Mouse (Mus musculus): ENCODE measurements around the gene Dnajb4.

Gene Dnajb4

DNA sequence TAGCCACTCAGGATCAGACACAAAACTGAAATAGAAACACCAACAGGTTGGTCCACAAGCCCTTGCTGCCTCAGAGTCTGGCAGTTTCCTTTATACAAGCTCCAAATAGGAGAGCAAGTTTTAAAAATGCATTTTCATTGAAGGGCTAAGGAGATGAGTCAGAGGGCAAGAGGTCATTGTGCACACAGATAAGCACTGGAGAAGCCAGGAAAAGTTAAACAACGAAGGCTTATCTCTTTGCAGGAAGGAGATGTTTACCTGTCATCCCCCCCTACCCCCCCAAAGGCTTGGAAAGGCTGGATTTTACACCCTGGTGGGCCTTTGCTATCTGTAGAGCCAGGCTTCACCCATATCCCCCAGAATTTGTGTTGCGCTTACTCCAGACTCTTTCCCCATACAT lies 38.9 kb downstream of the Dnajb4 start:
- no peak for DNase-seq

GRCm38 (mm10) chr3:152170407-152170806 lies 39.7 kb downstream of the Dnajb4 start:
- no peak for DNase-seq

- no peak for DNase-seq
These were observed 42.1 kb downstream of the Dnajb4 start for GRCm38 (mm10) chr3:152168007-152168406.

- no peak for DNase-seq
These were observed 43.2 kb downstream of the Dnajb4 start for GRCm38 (mm10) chr3:152166699-152167451.

GRCm38 (mm10) chr3:152166099-152166423 lies 44.0 kb downstream of the Dnajb4 start, which contains the start of gene Gipc2:
Gipc2 (minus strand) TSS chr3:152166230.
- DNase-seq = no peak

DNA sequence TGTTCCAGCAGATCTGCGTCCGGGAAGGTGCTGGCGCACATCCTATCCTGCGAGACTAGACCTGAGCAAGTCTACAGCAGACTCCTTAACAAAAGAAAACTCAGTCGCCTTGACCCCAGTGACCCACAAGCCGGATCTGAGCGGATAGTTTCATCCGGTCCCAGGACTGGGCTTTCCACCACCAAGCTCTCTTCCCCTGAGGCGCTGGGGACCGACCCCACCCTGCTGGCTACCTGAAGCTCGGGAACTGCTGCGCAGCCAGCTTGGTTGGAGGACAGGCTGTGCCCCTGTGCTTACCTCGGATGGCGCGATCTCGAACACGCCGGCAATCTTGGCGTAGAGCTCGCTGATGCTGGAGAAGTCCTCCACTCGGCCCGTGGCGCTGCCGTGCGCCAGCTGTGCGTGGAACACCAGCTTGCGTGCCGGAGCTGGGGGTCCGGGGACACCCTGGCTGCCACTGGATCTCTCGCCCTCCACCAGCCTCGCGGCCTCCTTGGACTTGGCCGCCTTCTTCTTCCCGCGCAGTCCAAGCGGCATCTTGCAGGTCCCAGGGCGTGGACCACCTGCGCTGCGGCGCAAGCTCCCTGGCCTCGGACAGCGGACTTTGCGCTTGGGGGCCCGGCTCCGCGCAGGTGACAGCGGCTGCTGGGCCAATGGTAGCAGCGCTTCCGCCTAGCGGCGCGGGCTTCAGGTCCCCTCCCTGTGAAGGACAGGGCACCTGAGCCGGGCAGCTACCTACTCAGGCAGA lies 44.6 kb downstream of the Dnajb4 start:
- DNase-seq = peak; percentile 72 to 81

DNA sequence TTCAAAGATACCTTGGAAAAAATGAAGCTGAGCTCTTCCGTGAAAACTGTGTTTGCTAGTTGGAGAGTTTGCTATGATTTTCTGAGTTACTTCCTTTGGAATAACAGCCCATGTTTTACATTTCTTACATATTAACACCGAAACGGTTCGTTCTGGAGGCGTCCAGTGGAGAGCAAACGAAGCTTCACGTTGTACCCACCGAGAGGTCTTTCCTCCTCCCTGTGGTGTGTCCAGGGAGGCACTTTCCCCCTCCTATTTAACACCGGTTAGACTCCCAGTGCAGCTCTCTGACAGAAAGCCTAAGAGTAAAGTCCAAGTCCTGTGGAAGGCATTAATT lies 45.1 kb downstream of the Dnajb4 start:
- no peak for DNase-seq

- DNase-seq = no peak
These were observed 46.8 kb downstream of the Dnajb4 start for GRCm38 (mm10) chr3:152163320-152163719.

GRCm38 (mm10) chr3:152160607-152161006 lies 49.5 kb downstream of the Dnajb4 start:
- peak in 1 of 2 experiments; percentile 35 for DNase-seq

DNA sequence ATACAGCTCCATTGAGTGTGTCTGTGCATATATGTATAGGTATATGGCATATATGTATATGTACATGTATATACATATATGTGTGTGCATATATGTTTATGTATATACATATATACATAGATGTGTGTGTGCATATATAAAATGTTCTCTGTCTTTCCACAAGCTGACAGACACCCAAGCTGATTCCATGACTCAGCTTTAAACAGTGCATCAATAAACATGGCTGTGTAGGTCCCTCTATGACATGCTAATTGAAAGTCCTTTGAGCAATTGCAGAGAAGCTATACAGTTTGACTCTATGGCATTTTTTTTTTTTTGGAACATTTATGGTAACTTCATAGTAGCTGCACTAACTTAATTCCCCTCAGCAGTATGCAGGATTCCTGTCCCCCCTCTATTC lies 50.8 kb downstream of the Dnajb4 start:
- no peak for DNase-seq

- DNase-seq = peak; percentile 64 to 73
These were observed 51.5 kb downstream of the Dnajb4 start for GRCm38 (mm10) chr3:152158344-152159291.

GRCm38 (mm10) chr3:152156816-152157496 lies 53.1 kb downstream of the Dnajb4 start:
- peak; percentile 79 to 83 for DNase-seq

GRCm38 (mm10) chr3:152155296-152155948 lies 54.7 kb downstream of the Dnajb4 start:
- no peak for DNase-seq

GRCm38 (mm10) chr3:152154095-152154494 lies 56.0 kb downstream of the Dnajb4 start:
- DNase-seq = no peak

GRCm38 (mm10) chr3:152153152-152153551 lies 57.0 kb downstream of the Dnajb4 start:
- DNase-seq = no peak

DNA sequence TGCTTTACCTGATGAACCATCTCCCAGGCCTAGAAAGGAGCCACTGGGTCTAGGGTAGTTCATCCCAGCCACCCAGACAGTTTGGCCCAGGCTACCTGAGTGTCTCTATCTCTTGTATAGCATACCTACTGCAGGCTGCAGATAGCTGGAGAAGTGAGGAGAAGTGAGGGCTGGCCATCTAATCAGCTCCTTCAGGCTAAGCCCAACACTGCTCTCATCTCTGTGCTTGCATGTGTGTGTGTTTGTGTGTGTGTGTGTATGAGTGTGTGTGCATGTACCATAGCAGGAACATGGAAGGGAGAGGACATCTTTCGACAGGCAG lies 57.7 kb downstream of the Dnajb4 start:
- no peak for DNase-seq

DNA sequence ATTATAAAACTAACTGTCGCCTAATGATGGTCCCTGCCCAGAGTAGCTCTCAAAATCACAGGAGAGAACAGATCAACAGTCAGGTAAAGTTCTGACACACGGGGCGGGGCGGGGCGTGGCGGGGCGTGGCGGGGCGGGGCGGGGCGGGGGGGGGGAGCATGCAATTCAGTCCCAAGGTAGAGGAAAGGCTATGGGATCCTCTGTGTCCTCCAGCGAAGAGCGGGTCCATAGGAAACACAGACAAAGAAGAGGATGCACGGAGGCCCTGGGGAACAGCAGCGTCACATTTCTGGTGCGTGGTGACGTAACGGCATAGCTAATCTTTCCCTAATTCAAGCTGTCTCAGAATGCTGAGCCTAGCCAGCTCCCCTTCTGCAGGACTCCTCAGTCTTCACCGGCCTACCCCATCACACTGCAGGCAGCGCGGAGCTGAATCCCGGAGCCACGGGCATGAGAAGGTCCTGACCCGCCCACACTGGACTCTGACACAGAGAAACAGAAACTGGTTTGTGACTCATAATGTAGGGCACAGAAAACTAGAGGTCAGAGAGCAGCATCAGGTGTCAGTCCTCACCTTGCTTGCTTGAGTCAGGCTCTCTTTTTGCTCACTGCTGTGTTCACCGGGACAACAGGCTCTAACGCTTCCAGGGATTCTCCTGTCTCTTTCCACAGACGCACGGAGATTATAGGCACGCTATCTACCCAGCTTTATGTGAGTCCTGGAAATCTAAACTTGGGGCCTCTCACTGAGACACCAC lies 58.2 kb downstream of the Dnajb4 start:
- peak; percentile 71 to 72 for DNase-seq

DNA sequence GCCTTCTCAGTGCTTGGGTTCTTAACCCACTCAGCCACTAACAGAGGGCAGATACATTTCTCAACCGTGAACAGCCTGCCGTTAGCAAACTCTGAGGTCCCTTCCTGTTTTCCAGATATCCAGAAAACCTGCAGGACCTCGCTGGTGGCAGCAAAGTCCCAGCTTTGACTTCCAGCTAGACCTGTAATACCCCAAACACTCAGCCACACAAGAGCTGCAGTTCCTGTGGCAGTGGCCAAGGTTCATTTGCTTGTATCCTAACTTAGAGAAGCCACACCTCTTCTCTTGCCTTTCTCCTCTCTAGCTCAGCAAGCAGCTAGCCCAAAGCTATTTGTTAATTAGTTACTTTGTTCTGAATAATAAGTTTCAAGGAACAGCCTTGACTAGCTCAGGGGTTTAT lies 60.2 kb downstream of the Dnajb4 start:
- peak; percentile 75 to 90 for DNase-seq

GRCm38 (mm10) chr3:152149449-152149848 lies 60.7 kb downstream of the Dnajb4 start:
- DNase-seq = no peak

DNA sequence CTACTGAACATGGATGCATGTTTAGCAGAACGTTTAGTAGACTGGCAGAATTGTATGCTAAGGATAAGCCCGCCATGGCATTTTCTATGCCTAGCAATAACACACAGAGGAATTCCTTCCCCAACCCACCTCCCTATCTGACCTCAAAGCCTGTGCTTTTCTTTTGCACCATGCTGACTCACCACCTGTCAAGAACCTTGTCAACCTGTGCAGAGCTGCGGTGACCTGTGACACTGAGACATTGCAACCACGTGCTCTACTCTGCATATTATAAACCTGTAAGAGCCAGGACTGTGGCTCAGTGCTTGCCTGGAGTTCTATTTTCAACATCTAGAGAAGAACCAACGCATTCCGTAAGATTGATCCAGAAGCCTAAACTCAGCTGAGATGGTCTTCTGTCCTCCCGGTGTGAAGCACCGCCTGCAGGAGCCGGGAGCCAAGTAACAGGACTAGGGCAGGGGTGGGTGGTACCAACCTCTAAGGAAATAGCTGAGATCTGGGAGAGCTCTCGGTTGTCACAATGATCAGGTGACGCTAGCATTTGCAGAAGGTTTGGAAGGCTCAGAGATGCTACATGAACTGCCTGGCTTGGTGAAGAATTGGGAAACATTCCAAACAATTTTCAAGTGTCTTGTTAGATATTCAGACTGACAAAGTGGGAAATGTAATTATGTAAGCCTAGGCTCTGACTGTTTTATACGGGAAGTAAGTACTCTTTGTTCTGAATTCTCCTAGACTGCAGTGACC lies 62.8 kb downstream of the Dnajb4 start:
- DNase-seq = no peak

GRCm38 (mm10) chr3:152145186-152145585 lies 64.9 kb downstream of the Dnajb4 start:
- no peak for DNase-seq

Data from kidney, adult 8-10 months (tissue).